Mouse (Mus musculus) heart, postnatal 36 days (tissue): Measurements from ENCODE around the gene Grk2. TPM values are rescaled to one million over a fixed set of nuclear protein-coding genes. Genes with fewer than 3 reads are reported as not detected.
A peak's percentile ranks its signal among the peaks of the same experiment; 100 is the strongest.
"Not testable (repeated sequence)": the region's sequence is repeated elsewhere in the genome, so short reads cannot be mapped to it uniquely, and the experiment has no call there.

Experiments used
- DNase-seq, 2 experiments: peaks; one replicate each; pipeline ENCODE4 v3.0.0; 2021 to 2022
- intact Hi-C: fragments of 180-260 bp; cut with DNase I; formaldehyde crosslinking; loops from one replicate; pipeline ENCODE4 v1.15.1; 2025
- total RNA-seq, 2 experiments: library from RNA; stranded (reverse); gene quantifications; 2 replicates each; pipeline ENCODE4 v1.2.3; 2021

Gene Grk2
- total RNA-seq, 2 experiments from 2014 or later = 47.5 to 50.4 TPM

- intact Hi-C loops = no loop called here
- DNase-seq = no peak
Observed at GRCm38 (mm10) chr19:4279487-4279886, 26.5 kb downstream of the Grk2 start.

DNA sequence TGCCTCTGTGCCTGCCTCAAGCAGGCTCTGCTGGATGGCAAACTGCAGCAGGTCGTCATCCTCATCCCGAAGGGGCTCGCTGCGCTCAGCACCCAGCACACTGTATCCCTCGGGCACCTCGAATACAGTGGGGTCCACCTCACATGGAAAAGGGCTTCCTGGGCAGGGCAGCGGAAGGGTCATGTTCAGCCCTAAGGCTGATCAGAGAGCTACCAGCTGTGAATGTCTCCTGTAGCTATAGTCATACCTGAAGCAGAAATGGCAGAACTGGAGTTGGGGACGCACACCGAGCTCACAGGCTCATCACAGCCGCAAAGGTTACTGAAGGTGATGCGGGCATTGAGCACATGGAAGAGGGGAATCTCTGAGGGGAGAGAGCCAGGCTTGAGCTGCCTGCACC is 35.0 kb downstream of the Grk2 start:
- DNase-seq = no peak
- intact Hi-C loops = no loop called here

DNA sequence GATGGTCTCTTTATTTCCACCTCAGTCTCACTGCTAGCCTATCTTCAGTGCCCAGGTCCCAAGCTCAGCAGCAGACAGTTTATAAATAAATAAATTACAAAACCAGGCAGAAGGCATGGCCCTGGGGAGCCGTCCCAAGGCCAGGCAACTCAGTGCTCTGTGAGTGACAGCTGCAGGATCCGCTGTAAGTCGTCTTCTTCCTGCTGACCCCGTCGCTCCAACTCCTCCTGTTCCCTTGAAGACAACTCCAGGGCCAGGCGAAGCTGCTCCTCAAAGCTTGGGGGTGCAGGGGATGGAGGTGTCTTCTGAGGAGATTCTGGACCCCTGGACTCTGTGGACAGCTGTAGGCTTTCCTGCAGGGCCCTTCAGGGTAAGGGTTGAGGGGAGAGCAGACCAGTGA is 35.8 kb downstream of the Grk2 start:
- intact Hi-C loops = no loop called here
- DNase-seq = no peak

GRCm38 (mm10) chr19:4268566-4269361 is 37.3 kb downstream of the Grk2 start, which contains the start of gene Ssh3:
Gene Ssh3 (minus strand): TSS chr19:4269180.
- peak; percentile 64 to 68 for DNase-seq
- intact Hi-C loops = no loop called here

- no peak for DNase-seq
- intact Hi-C loops = no loop called here
Observed at GRCm38 (mm10) chr19:4265956-4266355, 40.1 kb downstream of the Grk2 start.

DNA sequence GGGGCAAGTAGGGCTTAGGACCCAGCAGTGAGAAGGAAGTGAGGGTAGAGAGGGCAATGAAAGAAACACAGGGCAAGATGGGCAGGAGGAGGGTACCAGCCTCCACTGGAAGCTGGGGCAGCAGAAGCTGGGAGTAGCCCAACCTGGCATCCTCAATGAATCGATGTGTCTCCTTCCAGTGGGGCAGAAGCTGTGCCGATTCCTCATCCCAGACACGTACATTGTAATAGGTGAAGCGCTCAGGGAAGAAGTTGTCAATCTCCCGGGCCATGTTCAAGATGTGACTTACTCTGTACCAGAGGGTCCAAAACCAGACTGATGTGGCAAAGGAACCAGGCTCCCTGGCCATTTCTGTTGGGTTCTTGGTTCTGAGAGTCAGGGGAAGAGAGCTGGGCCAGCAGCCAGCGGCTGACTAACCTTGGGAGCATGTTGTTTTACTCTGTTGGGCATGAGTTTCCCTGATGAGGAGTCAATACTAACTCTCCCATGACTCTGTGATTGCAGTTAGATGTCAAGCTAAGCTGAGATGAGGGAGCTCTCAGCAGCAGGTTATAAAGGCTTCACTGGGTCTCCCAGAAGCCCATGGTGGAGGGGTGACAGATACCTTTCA is 41.7 kb downstream of the Grk2 start:
- intact Hi-C loops = no loop called here
- no peak for DNase-seq

DNA sequence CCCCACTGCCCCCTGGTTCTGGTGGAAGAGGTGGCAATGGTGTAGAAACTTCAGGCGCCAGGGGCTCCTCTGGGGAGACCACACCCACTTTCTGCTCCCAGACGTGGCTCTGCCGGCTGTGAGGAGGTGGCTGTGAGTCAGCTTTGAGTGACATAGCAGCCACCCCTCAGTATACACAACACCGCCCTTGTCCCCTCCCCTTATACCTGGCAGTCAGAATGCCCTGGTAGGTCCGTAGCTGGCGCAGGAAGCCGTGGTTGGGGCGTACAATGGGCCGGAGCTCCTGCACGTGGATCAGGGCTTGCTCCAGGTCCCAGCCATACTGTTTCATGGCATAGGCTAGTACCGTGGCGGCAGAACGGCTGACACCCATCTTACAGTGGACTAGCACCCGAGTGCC is 42.3 kb downstream of the Grk2 start:
- intact Hi-C loops = no loop called here
- DNase-seq = no peak

- intact Hi-C loops = no loop called here
- no peak for DNase-seq
Observed at GRCm38 (mm10) chr19:4262756-4263155, 43.3 kb downstream of the Grk2 start.

DNA sequence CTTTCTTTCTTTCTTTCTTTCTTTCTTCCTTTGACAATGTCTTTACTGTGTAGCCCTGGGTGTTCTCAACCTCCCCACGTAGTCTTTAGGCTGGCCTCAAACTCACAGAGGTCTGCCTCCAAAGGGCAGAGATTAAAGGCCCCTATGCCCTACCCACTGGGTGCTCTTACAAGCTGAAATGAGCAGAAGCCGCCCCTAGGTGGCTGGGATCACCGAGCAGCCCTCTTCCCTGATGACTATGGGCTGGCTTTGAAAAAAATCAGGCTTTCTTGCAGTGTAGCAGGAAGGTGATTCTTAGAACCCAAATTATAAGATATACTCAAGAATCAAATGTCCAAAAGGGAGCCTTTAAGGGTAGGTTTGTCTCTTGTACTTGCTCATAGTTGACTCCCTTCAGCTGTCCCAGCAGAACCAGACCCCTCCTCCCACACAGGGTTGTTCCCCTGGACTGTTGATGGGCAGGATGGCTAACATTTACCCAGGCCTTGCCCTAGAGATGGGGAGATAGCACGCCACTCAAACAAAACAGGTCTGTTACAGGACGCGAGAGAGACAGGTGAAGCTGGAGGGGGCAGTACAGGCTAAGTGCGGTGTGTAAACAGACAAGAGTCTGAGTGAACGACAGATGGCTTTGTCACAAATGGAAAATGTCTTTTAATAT is 44.9 kb downstream of the Grk2 start:
- intact Hi-C loops = loop anchor here (2.0 kb wide), 1 partner anchor 22 kb away; the partner anchor contains the start of gene Ankrd13d
- no peak for DNase-seq

DNA sequence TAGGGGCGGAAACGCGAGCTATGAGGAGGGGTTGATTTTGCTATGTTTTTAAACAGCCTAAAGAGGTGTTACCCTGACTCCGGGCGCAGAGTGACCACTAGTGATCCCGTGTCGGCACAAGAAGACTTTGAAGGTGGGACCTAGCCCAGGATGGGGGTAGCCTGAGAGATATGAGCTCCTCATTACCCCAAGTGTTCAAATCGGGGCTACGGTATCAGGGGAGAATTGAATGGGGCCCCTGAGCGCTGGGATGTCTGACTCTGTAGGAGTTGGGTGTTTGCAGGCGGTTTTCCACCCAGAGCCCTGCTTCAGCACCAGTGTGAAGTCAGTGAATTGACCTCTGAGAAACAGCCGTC is 48.1 kb downstream of the Grk2 start:
- DNase-seq = no peak
- intact Hi-C loops = loop anchor here (1.0 to 5.0 kb wide), 4 partner anchors 48 to 185 kb away; partner anchors contain the start of gene Grk2

DNA sequence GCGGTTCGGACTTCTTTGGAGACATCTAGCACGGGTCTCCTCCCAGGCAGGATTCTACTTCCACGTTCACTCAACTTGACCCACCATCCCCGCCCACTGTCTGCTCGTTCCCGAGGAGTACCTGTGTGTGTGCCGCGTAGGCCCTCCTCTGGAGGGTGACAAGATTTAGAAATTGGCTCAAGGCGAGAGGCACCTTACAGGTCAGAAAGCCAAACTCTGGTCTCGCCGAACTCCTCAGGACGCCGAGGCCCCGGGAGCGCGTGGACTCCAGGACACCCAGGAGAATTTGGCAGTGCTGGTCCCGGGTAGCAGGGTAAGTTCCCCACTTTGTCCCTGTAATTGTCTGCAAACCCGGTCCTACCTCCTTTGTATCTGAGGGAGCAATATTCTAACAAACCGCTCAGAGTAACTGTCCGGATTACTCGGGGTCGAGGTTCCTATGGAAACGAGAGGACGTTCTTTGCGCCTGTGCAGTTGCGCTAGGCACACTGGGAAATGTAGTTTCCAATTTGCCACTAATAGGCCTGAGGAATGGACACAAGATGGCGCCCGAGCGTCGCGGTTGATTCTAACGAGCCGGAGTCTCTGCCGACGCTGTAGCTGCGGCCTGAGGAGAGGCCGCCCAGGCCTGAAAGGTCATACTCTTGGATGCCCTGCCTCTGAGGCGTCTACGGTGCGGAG is 48.7 kb downstream of the Grk2 start:
- intact Hi-C loops = loop anchor here (1.0 to 5.0 kb wide), 4 partner anchors 49 to 185 kb away; partner anchors contain the start of gene Grk2
- peak; percentile 92 to 94 for DNase-seq

DNA sequence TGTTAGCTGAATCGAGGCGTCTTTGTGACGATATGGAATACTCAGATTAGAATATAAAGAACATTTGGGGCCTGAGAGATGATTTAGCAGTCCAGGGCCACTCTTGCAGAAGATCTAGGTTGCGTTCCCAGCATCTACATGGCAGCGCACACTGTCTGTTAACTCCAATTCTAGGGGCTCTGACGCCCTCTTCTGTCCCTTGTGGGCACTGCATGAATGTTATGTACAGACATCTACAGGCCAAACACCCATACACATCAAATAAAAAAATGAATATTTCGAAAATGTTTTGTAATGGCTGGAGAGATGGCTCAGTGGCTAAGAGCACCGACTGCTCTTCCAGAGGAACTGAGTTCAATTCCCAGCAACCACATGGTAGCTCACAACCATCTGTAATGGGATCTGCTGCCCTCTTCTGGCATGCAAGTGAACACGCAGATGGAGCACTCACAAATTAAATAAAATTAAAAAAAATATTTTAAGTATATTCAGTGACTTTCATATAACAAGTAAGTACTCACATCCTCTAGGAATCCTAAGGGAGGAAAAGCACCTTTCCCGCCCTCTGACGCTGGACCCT is 50.3 kb downstream of the Grk2 start:
- intact Hi-C loops = loop anchor here (2.0 to 5.0 kb wide), 2 partner anchors 162 to 187 kb away; no protein-coding TSS in a partner anchor
- no peak for DNase-seq

- no peak for DNase-seq
- intact Hi-C loops = no loop called here
Observed at GRCm38 (mm10) chr19:4254230-4254629, 51.8 kb downstream of the Grk2 start.

DNA sequence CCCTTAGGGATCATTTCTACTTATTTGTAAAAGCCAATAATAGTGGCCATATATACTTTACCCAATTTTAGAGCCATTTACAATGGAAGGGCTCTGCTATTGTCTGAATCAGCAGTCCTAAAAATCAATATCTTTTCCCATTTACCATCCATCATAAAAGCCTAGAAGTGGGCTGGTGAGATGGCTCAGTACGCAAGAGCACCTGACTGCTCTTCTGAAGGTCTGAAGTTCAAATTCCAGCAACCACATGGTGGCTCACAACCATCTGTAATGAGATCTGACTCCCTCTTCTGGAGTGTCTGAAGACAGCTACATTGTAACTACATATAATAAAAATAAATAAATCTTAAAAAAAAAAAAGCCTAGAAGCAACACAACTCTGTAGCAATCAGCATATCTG is 57.3 kb downstream of the Grk2 start:
- intact Hi-C loops, DNase-seq: not testable (repeated sequence)

DNA sequence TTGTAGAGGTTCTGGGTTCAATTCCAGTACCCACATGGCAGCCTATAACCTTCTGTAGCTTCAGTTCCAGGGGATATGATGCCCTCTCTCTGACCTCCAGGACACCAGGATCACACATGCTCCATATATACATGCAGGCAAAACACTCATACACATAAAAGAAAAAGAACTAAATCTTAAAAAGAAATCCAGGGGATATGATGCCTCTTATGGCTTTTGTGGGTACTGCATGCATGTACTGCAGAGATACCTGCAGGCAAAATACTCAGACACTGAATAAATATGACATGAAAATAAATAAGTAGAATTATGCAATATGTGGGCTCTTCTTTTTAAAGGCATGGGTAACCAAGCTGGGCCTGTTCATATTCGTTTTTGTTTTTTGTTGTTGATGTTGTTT is 59.0 kb downstream of the Grk2 start:
- DNase-seq = no peak
- intact Hi-C loops = no loop called here

DNA sequence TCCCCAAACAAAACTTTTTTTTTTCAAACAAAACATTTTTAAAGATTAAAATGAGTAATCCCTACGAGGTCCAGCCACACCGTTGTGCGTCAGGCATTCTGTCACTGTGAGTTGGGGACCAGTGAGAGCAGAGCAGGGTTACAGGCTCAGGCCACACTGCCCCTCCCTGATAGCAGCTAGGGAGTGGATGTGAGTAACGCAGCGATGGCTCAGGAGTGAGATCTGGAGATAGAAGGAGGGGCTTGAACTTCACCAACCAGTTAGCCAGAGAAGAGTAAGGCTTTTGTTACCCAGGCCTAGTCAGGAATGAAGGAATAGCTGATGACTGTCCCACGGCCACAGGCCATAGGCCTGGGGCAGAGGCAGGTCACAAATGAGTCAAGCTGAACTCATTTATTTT is 61.2 kb downstream of the Grk2 start:
- intact Hi-C loops = loop anchor here (5.0 kb wide), 1 partner anchor 37 kb away; no protein-coding TSS in a partner anchor
- no peak for DNase-seq

DNA sequence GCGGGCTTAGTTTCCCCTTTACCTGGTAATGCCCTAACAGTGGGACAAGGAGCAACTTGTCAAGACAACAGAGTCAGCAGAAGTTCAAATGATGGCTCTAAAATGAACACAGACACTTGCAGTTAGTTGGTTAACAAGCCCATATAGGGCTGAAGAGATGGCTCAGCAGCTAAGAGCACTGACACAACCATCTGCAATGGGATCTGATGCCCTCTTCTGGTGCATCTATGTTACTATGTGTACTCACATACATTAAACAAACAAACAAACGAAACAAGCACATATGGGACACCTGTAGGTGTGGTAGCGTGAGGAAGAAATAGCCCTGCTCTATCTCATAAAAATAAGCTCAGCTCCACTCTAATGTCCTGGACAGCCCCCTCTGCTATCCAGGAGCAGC is 63.6 kb downstream of the Grk2 start:
- DNase-seq = no peak
- intact Hi-C loops = loop anchor here (5.0 kb wide), 1 partner anchor 35 kb away; no protein-coding TSS in a partner anchor

DNA sequence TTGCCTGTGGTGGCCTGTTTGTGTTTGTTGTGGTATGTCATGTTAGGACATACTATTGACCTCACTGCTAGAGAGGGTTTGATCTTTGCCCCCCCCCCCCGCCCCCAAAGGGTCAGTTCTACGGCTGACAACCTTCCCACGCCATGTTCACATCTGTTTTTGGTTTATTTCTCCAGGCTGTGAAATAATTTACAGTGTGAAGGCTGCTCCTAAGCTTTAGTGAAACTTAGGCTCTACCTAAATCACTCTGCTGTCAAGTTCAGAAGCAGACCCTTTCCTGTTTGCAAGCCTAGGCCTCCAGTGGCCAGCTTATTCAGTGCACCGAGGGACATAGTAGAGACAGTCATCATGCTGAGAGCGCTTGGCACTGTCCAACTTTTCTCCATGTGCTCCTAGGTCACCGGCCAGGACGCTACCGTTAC is 65.8 kb downstream of the Grk2 start:
- no peak for DNase-seq
- intact Hi-C loops = loop anchor here (5.0 kb wide), 1 partner anchor 33 kb away; no protein-coding TSS in a partner anchor
